Mouse (Mus musculus): ENCODE results near the gene Ptprs. TPM values are rescaled to one million over a fixed set of nuclear protein-coding genes. Genes with fewer than 3 reads are reported as not detected.
"Not testable (repeated sequence)": the region's sequence is repeated elsewhere in the genome, so short reads cannot be mapped to it uniquely, and the experiment has no call there.

Gene Ptprs
- polyA plus RNA-seq, 1 experiment from 2014 or later = 58.1 TPM

DNA sequence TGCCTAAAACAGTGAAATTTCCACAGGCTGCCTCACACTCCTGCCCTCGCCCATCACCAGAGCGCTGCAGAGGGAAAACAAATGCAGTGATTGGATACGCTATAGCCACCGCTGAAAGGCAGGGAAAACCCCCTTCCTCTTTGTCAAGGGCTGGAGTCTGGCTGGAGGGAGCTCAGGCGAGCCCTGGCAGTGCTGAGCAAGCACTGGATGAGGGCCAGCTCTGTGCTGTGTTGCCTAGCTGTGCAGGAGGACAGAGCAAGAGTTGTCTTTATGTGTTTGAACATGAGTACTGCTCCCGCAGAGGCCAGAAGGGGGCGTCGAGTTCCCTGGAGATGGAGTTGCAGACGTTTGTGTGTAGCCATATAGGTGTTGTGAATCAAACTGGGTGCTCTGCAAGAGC, 26.2 kb upstream of the Ptprs start:
- Histone ChIP-seq H3K4me3 (ENCODE audit: low read depth, low read length) (no peak overlapping the region), H3K27me3 (ENCODE audit: control insufficient read depth, insufficient read depth, low read length) (no peaks in the 10 kb centered on the region), H3K27ac (ENCODE audit: low read depth, low read length) (no peak overlapping the region), H3K9me3 (replicated peaks; ENCODE audit: control insufficient read depth, low read length) (peaks cover 5% of the 10 kb centered on the region; the same call in 1 of the 2 replicates), H3K4me1 (ENCODE audit: control insufficient read depth, insufficient read depth, low read length) (no peaks in the 10 kb centered on the region), H3K9ac (ENCODE audit: low read depth, low read length) (no peak overlapping the region), H3K4me2 (no peak overlapping the region), H3K36me3 (ENCODE audit: control insufficient read depth, insufficient read depth, low read length) (no peaks in the 10 kb centered on the region)
- no peak for ATAC-seq (replicated peaks; ENCODE audit: insufficient number of reproducible peaks, low FRiP score, low TSS enrichment)
- WGBS (ENCODE audit: insufficient replicate concordance) = 33% methylated on average over 9 of the region's 9 CpGs

DNA sequence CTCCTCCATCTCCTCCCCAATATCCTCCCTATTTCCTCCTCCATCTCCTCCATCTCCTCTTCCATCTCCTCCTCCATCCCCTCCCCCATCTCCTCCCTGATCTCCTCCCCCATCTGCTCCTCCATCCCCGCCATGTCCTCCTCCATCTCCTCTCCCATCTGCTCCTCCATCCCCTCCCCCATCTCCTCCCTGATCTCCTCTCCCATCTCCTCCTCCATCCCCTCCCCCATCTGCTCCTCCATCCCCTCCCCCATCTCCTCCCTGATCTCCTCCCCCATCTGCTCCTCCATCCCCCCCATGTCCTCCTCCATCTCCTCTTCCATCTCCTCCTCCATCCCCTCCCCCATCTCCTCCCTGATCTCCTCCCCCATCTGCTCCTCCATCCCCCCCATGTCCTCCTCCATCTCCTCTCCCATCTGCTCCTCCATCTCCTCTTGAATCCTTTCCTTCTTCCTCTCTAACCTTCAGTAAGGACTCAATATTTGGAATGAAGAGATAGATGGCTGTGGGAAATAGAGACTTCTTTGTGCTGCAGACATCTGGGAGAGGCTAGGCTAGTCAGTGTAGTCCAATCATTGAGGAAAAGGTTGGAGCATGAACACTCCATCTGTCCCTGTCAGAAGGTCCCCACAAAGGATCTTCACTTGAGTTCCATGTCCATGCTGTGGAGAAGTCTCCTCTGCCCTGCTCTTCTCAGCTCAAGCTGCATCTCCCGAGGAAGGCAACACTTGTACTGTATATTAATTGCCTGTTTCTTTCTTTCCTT, 25.5 kb upstream of the Ptprs start:
- WGBS (ENCODE audit: insufficient replicate concordance) = 43% methylated on average over 2 of the region's 2 CpGs
- H3K9me3 ChIP-seq (replicated peaks; ENCODE audit: control insufficient read depth, low read length); H3K36me3 ChIP-seq (ENCODE audit: control insufficient read depth, insufficient read depth, low read length); H3K4me1 ChIP-seq (ENCODE audit: control insufficient read depth, insufficient read depth, low read length); H3K4me2 ChIP-seq; H3K4me3 ChIP-seq (ENCODE audit: low read depth, low read length); ATAC-seq (replicated peaks; ENCODE audit: insufficient number of reproducible peaks, low FRiP score, low TSS enrichment); H3K27ac ChIP-seq (ENCODE audit: low read depth, low read length); H3K27me3 ChIP-seq (ENCODE audit: control insufficient read depth, insufficient read depth, low read length); H3K9ac ChIP-seq (ENCODE audit: low read depth, low read length): not testable (repeated sequence)

DNA sequence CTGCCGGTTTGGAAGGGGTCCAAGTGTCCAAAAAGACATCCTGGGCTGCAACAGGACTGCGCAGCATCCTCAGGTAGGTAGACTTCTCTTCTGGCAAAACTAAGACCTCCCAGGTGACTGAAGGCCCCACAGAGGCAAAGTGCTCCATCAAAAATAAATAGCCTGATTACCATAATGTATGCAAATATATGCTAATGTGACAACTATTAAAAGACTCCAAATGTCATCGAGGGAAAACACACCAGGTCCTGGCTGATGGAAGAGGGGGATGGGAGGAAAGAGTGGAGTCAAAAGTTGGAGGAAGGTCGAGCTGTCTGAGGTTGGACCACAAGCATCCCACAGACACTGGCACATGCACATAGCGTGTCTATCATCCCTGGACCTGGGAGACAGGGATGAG, 22.9 kb upstream of the Ptprs start:
- H3K9me3 ChIP-seq (replicated peaks; ENCODE audit: control insufficient read depth, low read length) = peaks cover 26% of the 10 kb centered on the region

DNA sequence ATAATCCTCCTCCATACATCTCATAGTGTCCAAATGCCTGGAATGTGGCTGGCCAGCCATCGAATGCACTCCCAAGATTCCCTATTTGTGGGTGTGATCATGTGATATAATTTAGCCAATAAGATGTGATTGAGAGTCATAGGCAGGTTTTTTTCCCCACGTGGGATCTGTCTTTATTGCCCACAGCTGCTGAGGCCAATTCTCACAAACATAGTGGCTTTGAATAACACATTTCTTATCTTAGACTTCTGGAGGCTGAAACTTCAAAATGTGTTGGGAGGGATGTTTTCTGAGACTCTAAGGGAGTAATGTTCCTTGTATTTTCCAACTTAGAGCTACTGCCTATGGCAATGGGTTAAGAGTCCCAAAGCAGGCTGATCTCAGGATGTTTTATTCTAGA, 18.2 kb upstream of the Ptprs start:
- WGBS (ENCODE audit: insufficient replicate concordance) = 45% methylated on average over 2 of the region's 2 CpGs

More for the DNA sequence above, 22.9 kb upstream of the Ptprs start:
- 77% methylated on average over 5 of the region's 5 CpGs for WGBS (ENCODE audit: insufficient replicate concordance)
- no peak for ATAC-seq (replicated peaks; ENCODE audit: insufficient number of reproducible peaks, low FRiP score, low TSS enrichment)
- Histone ChIP-seq H3K36me3 (ENCODE audit: control insufficient read depth, insufficient read depth, low read length) (no peaks in the 10 kb centered on the region), H3K4me3 (ENCODE audit: low read depth, low read length) (no peak overlapping the region), H3K27me3 (ENCODE audit: control insufficient read depth, insufficient read depth, low read length) (no peaks in the 10 kb centered on the region), H3K4me1 (ENCODE audit: control insufficient read depth, insufficient read depth, low read length) (no peaks in the 10 kb centered on the region), H3K9ac (ENCODE audit: low read depth, low read length) (no peak overlapping the region), H3K4me2 (no peak overlapping the region), H3K27ac (ENCODE audit: low read depth, low read length) (no peak overlapping the region)

DNA sequence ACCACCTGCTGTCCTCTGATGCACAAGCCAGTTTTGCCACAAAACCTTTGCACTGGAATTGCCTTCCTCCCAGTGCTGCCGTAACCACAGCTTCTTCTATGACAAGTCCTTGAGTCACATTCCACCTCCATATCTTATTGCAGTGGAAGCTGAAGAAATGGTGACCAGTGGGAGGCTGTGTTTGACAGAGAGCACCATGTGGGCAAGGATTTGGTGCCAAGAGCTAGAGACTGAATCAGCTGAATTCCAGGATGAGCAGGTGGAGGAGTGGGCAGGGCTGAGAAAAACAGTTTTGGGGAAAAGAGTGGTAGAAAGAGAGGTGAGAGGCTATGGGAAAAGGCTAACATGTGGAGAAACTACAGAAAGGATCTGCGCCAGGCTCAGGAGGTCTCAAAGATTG, 17.6 kb upstream of the Ptprs start:
- Histone ChIP-seq H3K4me2 (no peak overlapping the region), H3K4me3 (ENCODE audit: low read depth, low read length) (no peak overlapping the region), H3K4me1 (ENCODE audit: control insufficient read depth, insufficient read depth, low read length) (no peaks in the 10 kb centered on the region), H3K27me3 (ENCODE audit: control insufficient read depth, insufficient read depth, low read length) (no peaks in the 10 kb centered on the region), H3K9me3 (replicated peaks; ENCODE audit: control insufficient read depth, low read length) (peaks cover 59% of the 10 kb centered on the region), H3K9ac (ENCODE audit: low read depth, low read length) (no peak overlapping the region), H3K36me3 (ENCODE audit: control insufficient read depth, insufficient read depth, low read length) (no peaks in the 10 kb centered on the region), H3K27ac (ENCODE audit: low read depth, low read length) (no peak overlapping the region)
- 80% methylated on average over 2 of the region's 2 CpGs for WGBS (ENCODE audit: insufficient replicate concordance)
- ATAC-seq (replicated peaks; ENCODE audit: insufficient number of reproducible peaks, low FRiP score, low TSS enrichment) = no peak

More for the DNA sequence above, 18.2 kb upstream of the Ptprs start:
- ATAC-seq (replicated peaks; ENCODE audit: insufficient number of reproducible peaks, low FRiP score, low TSS enrichment) = no peak
- H3K9me3 ChIP-seq (replicated peaks; ENCODE audit: control insufficient read depth, low read length) = peaks cover 59% of the 10 kb centered on the region
- H3K36me3 ChIP-seq (ENCODE audit: control insufficient read depth, insufficient read depth, low read length) = no peaks in the 10 kb centered on the region
- H3K27me3 ChIP-seq (ENCODE audit: control insufficient read depth, insufficient read depth, low read length) = no peaks in the 10 kb centered on the region
- H3K4me3 ChIP-seq (ENCODE audit: low read depth, low read length) = no peak overlapping the region
- no peak overlapping the region for H3K9ac ChIP-seq (ENCODE audit: low read depth, low read length)
- no peaks in the 10 kb centered on the region for H3K4me1 ChIP-seq (ENCODE audit: control insufficient read depth, insufficient read depth, low read length)
- no peak overlapping the region for H3K4me2 ChIP-seq
- H3K27ac ChIP-seq (ENCODE audit: low read depth, low read length) = no peak overlapping the region

DNA sequence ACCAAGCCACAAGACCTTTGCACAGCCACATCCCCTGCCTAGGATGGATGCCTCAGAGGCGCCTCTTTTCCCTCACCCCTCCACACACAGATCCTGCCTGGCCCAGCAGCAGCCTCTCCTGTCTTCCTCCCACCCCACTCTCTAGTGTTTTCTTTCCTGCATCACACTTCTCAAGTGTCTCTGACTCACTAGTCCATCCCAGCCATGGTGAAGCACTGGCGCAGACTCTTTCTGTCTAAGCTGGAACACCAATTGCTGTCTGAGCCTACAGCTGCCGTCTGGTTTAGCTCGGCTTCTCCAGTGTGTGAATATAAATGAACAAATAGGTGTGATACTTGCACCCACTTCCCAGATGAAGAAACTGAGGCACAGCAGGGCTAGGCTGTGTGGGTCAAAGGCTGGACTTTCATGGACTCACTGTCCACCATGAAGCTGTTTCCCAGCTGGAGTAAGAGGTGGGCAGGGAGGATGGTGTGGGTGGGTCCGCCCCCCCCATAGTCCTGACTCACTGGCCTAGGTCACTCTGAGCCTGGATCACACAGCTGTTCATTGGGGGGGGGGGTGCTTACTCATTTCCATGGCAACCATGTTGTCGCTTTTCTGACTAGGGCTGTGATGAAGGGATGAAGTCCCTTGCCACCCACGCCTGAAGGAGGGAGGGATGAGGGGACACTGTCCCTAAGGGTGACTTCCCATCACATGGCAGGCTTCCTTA, 14.3 kb upstream of the Ptprs start:
- no peak overlapping the region for H3K27ac ChIP-seq (ENCODE audit: low read depth, low read length)
- no peaks in the 10 kb centered on the region for H3K36me3 ChIP-seq (ENCODE audit: control insufficient read depth, insufficient read depth, low read length)
- no peaks in the 10 kb centered on the region for H3K27me3 ChIP-seq (ENCODE audit: control insufficient read depth, insufficient read depth, low read length)
- H3K9ac ChIP-seq (ENCODE audit: low read depth, low read length) = no peak overlapping the region
- H3K4me3 ChIP-seq (ENCODE audit: low read depth, low read length) = no peak overlapping the region
- no peak for ATAC-seq (replicated peaks; ENCODE audit: insufficient number of reproducible peaks, low FRiP score, low TSS enrichment)
- peaks cover 39% of the 10 kb centered on the region for H3K9me3 ChIP-seq (replicated peaks; ENCODE audit: control insufficient read depth, low read length)
- no peak overlapping the region for H3K4me2 ChIP-seq
- 80% methylated on average over 7 of the region's 7 CpGs for WGBS (ENCODE audit: insufficient replicate concordance)
- no peaks in the 10 kb centered on the region for H3K4me1 ChIP-seq (ENCODE audit: control insufficient read depth, insufficient read depth, low read length)

DNA sequence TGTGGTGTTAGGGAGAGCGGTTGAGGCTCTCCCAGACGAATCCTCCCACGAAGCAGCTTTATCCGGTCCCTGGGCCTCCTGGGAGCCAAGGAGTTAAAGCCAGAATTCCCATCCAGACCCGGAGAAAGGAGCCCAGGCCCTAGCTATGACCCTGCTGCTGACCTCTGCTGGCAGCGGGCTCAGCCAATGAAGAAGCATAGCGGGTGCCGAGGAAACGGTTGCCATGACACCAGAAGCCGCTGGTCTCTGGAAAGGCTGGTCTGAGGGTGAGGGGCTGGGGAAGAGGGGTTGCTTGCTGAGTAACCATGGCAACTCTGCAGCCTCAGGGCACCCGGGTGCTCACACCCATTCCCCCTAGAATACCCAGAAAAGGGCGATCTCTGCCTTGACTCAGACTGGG, 11.7 kb upstream of the Ptprs start:
- no peaks in the 10 kb centered on the region; the same call in 1 of the 2 replicates for H3K27me3 ChIP-seq (ENCODE audit: control insufficient read depth, insufficient read depth, low read length)
- H3K4me2 ChIP-seq = no peak overlapping the region
- no peaks in the 10 kb centered on the region for H3K36me3 ChIP-seq (ENCODE audit: control insufficient read depth, insufficient read depth, low read length)
- H3K9ac ChIP-seq (ENCODE audit: low read depth, low read length) = no peak overlapping the region
- H3K4me3 ChIP-seq (ENCODE audit: low read depth, low read length) = no peak overlapping the region
- ATAC-seq (replicated peaks; ENCODE audit: insufficient number of reproducible peaks, low FRiP score, low TSS enrichment) = no peak
- WGBS (ENCODE audit: insufficient replicate concordance) = 13% methylated on average over 12 of the region's 12 CpGs
- peaks cover 20% of the 10 kb centered on the region for H3K9me3 ChIP-seq (replicated peaks; ENCODE audit: control insufficient read depth, low read length)
- no peak overlapping the region for H3K27ac ChIP-seq (ENCODE audit: low read depth, low read length)
- H3K4me1 ChIP-seq (ENCODE audit: control insufficient read depth, insufficient read depth, low read length) = no peaks in the 10 kb centered on the region

DNA sequence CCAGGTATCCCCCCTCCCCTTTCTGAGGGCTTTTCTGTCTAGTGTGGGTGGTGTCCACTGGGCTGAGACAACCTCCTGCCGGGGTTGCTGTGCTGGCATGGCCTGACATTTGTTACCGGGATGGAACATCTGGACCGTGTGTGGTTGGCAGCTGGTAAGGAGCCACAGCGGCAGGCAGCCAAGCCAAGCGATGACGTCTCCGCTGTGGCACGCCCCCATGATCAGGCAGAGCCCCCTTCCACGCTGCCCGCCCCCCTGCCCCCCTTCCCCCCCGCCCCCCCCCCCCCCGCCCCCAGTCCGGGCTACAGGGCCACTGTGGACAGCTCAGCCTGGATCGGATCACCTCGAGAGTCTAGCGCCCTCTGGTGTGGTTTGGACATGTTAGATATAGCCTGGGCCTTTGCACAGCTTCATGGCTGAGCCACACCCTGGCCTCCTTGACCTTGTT, 11.2 kb upstream of the Ptprs start:
- H3K4me1 ChIP-seq (ENCODE audit: control insufficient read depth, insufficient read depth, low read length) = no peaks in the 10 kb centered on the region
- H3K4me2 ChIP-seq = no peak overlapping the region
- no peak for ATAC-seq (replicated peaks; ENCODE audit: insufficient number of reproducible peaks, low FRiP score, low TSS enrichment)
- H3K9me3 ChIP-seq (replicated peaks; ENCODE audit: control insufficient read depth, low read length) = peaks cover 15% of the 10 kb centered on the region
- no peak overlapping the region for H3K27ac ChIP-seq (ENCODE audit: low read depth, low read length)
- no peak overlapping the region for H3K9ac ChIP-seq (ENCODE audit: low read depth, low read length)
- no peaks in the 10 kb centered on the region for H3K36me3 ChIP-seq (ENCODE audit: control insufficient read depth, insufficient read depth, low read length)
- H3K27me3 ChIP-seq (ENCODE audit: control insufficient read depth, insufficient read depth, low read length) = no peaks in the 10 kb centered on the region; the same call in 1 of the 2 replicates
- no peak overlapping the region for H3K4me3 ChIP-seq (ENCODE audit: low read depth, low read length)
- WGBS (ENCODE audit: insufficient replicate concordance) = 10% methylated on average over 10 of the region's 16 CpGs

Data from heart, embryonic 11.5 days (tissue).